Mouse (Mus musculus): ENCODE results near the gene Ipo13.

DNA sequence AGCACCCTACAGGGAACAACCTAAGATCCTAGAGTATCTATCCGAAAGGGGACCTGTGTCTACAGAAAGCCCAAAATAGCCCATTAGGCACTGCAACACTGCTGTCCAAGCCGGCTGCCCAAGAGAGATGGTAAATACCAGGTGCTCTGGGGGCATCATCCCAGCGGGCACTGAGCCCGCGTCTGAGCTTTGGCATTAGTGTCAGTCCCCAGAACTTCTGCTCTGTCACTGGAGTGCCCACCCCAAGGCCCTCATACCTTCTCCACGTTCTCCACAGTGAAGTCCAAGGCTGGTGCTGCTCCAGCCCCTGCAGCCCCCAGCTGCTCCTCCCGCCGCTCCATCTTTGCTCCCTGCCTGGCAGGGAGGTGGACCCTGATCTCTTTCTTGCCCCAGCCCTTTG lies 768 bp downstream of the Ipo13 start:
- TF ChIP-seq MYOG (IDR thresholded peaks at IDR 0.05; ENCODE audit: control insufficient read depth in 1 of 3, insufficient read depth in 1 of 3, insufficient read length in 2 of 3, low read depth in 2 of 3) (no peak), POLR2A (IDR thresholded peaks at IDR 0.05; ENCODE audit: insufficient read length, low read depth) (no peak), TCF3 (IDR thresholded peaks at IDR 0.05; ENCODE audit: insufficient read length, low read depth) (no peak), MAX (IDR thresholded peaks at IDR 0.05; ENCODE audit: low read depth) (no peak), E2F4 (IDR thresholded peaks at IDR 0.05; ENCODE audit: insufficient read depth) (no peak), CEBPB (IDR thresholded peaks at IDR 0.05; ENCODE audit: insufficient read depth, poor library complexity, severe bottlenecking) (no peak), USF1 (IDR thresholded peaks at IDR 0.05; ENCODE audit: low read depth) (no peak), REST (IDR thresholded peaks at IDR 0.05; ENCODE audit: insufficient read depth, insufficient read length) (no peak), TCF12 (IDR thresholded peaks at IDR 0.05; ENCODE audit: insufficient read depth, poor library complexity, severe bottlenecking) (no peak), POLR2AphosphoS2 (IDR thresholded peaks at IDR 0.05; ENCODE audit: insufficient read length, low read depth) (no peak)

Data from myocyte (in vitro differentiated cells).